Mouse (Mus musculus) embryo, embryonic 10 days (tissue): ENCODE data around the gene Olfr312.
"Not testable (repeated sequence)": the region's sequence is repeated elsewhere in the genome, so short reads cannot be mapped to it uniquely, and the experiment has no call there.

ENCODE experiments used
- DNase-seq: peaks from one replicate; pipeline ENCODE4 v3.0.0-alpha.2; 2015; ENCODE audit warnings: low spot score

Olfr312 gene

GRCm38 (mm10) chr11:58828937-58829336, at the start of gene Olfr312:
TSS of gene Olfr312 (plus strand) at chr11:58829237.
- not testable (repeated sequence) for DNase-seq

DNA sequence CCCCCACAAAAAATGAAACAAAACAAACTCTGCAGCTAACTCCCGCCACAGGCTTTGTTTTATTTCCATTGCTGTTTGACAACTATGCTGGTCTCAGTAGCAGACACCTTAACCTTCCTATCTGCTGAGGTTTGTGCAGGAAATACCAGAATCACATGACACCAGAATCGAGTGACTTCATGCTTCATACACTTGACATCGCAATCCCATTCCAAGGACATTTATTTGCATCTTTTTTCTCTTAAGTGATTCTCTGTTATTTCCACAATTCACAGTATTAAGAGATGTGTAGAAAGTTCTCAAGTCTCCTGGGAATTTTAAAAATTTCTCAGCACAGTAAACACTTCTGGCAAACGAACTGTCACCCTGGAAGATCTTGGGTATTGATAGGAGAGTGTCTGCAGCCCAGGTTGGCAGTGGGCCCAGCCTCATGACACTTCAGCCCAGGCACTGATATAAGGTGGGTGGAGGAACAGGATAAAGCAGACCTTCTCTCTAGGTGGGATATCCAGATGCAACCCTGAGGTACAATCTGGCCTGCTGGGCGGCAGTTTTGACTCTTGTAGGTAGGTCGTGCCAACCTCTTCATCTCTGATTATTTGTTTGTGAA, 46.5 kb upstream of the Olfr312 start, which contains the start of gene Olfr314:
Gene Olfr314, plus strand, starts transcription at position 473 of the 610 bp plus-strand sequence.
- no peak for DNase-seq

GRCm38 (mm10) chr11:58784182-58784581, 44.9 kb upstream of the Olfr312 start:
- DNase-seq = no peak

- DNase-seq = no peak
Observed at GRCm38 (mm10) chr11:58787651-58788050, 41.4 kb upstream of the Olfr312 start.

DNA sequence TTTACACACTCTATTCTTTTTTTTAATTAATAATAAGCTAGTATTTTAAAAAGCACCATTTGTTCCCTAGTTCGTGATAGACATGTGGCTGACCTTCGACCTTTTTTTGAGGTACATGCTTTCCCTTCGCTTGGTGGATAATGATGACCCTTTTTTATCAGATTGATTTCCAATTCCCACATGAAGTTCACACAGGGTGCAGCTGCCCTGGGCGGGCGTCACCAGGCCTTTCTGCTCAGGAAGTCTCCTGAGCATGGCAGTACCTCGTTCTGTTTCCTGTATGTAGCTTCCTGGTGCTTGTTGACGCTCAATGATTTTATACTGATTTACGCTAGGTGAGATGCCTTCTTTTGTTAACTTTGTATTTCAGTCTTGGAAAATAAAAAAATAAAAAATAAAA, 40.7 kb upstream of the Olfr312 start:
- DNase-seq = no peak

DNA sequence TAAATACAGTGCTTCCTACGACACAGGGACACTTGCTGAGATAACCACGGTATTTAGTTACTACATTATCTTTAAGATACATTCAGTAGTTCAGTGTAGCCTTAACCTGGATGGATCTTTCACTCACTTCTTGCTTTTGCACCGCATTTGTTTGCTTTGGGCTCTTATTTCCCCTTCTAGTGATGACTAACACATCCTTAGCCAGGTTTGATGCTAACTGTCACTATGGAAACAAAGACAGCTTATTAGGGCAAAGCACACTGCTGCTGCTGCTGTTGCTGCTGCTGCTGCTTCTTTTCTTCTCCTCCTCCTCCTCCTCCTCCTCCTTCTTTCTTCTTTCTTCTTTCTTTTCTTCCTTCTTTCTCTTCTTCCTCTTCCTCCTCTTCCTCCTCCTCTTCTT, 39.5 kb upstream of the Olfr312 start:
- no peak for DNase-seq

GRCm38 (mm10) chr11:58790053-58790452, 39.0 kb upstream of the Olfr312 start:
- no peak for DNase-seq

GRCm38 (mm10) chr11:58790646-58791045, 38.4 kb upstream of the Olfr312 start:
- no peak for DNase-seq

DNA sequence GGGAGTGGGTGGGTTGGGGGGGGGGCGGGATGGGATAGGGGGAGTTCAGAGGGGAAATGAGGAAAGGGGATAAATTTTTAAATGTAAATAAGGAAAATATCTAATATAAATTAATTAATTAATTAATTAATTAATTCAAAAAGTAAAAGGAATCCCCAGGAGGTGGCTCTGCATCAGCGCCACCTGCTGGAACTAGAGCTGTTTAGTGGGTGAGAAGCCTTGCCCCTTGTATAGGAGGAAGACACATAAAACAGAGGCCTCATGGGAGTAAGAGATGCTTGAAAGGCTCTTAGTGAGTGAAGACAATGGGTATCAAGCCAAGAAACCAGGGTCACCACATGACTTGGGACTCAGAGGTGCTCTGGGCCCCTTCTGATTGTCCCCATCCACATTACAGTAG, 33.2 kb upstream of the Olfr312 start:
- no peak for DNase-seq

DNA sequence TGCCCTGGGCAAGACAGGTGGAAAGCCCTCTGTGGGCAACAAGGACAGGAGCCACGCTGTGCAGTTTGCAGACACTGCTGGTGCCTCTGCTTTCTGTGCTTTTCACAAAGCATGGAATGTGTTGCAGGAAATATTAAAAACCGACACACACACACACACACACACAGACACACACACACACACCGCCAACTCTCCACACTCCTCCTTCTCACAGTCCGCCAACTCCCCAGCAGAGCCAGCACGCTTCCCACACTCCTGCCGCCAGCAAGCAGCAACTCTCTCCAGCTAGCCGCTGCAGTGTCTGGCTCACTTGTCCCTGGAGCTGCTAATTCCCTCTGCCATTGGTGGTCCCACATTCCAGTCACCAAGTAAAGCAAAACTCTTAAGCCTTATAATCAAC, 32.2 kb upstream of the Olfr312 start:
- DNase-seq = no peak

- no peak for DNase-seq
Observed at GRCm38 (mm10) chr11:58799747-58800146, 29.3 kb upstream of the Olfr312 start.

GRCm38 (mm10) chr11:58801558-58802228, 27.3 kb upstream of the Olfr312 start, which contains the start of gene Fam183b:
TSS of gene Fam183b (minus strand) at chr11:58801960.
- peak; percentile 79 for DNase-seq

GRCm38 (mm10) chr11:58803871-58804270, 25.2 kb upstream of the Olfr312 start:
- no peak for DNase-seq

GRCm38 (mm10) chr11:58804393-58804792, 24.6 kb upstream of the Olfr312 start:
- DNase-seq = no peak

DNA sequence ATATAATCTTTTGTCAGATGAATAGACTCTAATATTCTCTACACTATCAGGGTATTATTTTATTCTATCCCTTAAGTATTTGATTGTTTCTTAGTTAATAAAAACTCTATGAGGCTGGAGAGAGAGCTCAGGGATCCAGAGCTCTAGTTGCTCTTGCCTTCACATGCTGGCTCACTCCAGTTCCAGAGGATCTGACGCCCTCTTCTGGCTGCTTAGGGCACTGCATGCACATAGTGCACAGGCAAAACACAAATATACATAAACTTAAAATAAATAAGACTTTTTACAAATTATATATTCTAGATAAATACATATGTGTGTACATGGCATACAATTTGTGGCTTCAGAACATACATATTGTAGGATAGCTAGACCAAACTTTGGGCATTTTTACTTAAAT, 17.0 kb upstream of the Olfr312 start:
- no peak for DNase-seq

DNA sequence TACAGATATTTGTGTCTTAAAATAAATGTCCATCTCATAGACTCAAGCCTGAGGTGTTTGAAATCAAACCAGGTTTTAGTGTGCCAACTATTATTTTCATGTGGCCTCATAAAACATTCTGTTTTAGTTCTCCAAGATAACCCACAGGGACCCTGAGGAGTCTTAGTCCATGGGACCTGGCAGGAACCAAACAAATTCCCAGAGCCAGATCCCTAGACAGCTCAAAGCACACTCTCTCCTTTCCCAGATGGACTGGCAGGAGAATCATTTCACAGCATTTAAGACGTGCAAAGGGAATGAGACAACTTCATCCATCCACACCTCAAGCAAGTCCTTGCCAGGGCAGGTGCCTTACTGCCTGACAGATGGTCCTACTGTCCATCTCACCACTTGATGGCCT, 14.3 kb upstream of the Olfr312 start, which contains the start of gene Olfr313:
Gene Olfr313, plus strand, starts transcription at position 301 of the 400 bp plus-strand sequence.
- not testable (repeated sequence) for DNase-seq

DNA sequence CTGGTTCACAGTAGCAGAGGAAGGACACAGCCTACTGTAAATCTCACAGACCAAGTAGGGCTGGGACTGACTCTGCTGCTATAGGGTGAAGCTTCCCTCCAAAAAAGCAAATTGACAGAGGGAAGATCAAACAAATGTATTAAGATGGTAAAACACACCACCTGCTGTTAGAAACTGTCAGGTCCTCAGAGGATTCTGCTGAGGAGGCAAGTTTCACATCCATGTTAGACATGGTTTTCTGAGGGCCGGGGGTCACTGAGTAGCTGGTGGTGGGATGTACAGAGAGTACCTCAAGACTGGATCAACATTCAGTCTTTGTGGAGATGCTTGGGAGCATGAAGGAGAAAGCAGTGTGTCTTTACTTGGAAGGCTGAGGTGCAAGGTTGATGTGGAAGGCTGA, 13.4 kb upstream of the Olfr312 start:
- DNase-seq = no peak

DNA sequence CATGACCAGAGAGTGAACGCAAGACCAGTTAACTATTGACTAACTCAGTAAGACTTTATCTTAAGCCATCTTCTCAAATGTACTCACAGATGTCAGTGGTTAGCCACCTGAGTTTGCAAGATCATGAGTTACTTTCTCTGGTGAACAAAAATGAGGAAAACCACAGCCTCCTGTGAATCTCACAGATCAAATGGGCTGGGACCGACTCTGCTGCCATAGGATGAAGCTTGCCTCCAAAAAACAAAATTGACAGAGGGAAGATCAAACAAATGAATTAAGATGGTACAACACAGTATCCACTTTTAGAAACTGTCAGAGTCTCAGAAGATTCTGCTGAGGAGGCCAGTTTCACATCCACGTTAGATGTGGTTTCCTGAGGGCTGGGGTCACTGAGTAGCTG, 727 bp downstream of the Olfr312 start:
- DNase-seq = no peak

GRCm38 (mm10) chr11:58832541-58832940, 3.5 kb downstream of the Olfr312 start:
- not testable (repeated sequence) for DNase-seq

- not testable (repeated sequence) for DNase-seq
Observed at GRCm38 (mm10) chr11:58838951-58839350, 9.9 kb downstream of the Olfr312 start, which contains the start of gene Olfr311. TSS of gene Olfr311 (plus strand) at chr11:58839251.

DNA sequence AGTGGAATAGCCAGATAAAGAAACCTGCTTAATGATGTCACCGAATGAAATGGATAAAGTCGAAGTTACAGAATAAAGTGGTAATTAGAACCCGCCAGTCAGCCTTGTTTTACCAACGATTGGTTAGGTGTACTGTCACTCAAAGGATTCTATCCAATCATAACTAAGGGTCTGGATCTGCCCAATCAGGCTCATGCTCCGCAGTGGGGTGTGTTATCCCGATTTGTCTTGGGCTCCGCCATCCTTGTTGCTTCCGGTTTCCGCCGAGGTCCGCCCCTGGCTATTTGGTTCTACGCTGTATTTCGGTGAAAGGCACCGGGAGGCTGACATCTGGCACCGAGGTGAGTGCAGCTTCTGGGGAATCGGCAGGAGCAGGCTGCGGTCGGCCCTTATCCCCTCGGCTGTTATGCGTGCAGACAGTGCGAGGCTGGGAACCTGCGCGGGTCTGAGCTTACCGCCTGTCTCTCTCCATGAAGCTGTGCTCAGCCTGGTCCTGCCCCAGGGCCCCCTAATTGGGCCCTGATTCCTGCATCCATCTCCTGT, 18.0 kb downstream of the Olfr312 start, which contains the start of gene Gm12258:
Gene Gm12258, plus strand, starts transcription at position 240 of the 543 bp plus-strand sequence.
- DNase-seq = peak; percentile 98

- no peak for DNase-seq
Observed at GRCm38 (mm10) chr11:58847636-58848035, 18.6 kb downstream of the Olfr312 start.

DNA sequence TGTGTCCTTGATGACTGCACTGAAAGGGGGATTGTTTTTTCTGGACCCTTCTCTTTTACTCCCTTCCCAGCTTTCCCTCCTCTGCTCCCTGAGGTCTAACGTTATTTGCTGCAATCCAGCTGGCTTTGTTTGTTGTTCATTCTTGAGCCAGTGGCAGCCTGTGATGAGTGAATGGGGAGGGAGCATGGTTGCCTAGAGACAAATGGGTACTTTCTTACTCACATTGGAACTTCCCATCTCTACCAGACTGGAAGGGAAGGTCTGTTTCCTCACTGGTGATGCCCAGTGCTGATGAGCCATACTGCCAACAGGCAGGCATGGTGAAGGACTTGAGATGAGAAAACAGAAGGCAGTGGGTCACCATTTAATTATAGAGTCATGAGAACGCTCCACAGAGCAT, 20.7 kb downstream of the Olfr312 start:
- no peak for DNase-seq
